Mouse (Mus musculus) MEL (cell line): ENCODE results near the gene Grhl1. TPM values are rescaled to one million over a fixed set of nuclear protein-coding genes. Genes with fewer than 3 reads are reported as not detected.

Source experiments
- DNase-seq: peaks from one replicate; pipeline ENCODE4 v3.0.0; 2011; ENCODE audit warnings: low read depth, low spot score
- H3K27ac ChIP-seq: 2 replicates; pipeline ENCODE4 v1.5.1; 2012; ENCODE audit warnings: low read depth, mild to moderate bottlenecking, control low read depth, low read length, moderate library complexity; ENCODE audit not compliant: control insufficient read depth
- H3K27me3 ChIP-seq, 2 experiments: fragments of 150-350 bp in 1 of 2; sonication (generic) in 1 of 2; 2 replicates each; pipeline ENCODE4 v1.6.1; 2012; ENCODE audit warnings: low read length in 2 of 2, mild to moderate bottlenecking in 2 of 2, improper control_type of control experiment in 1 of 2, moderate library complexity in 1 of 2; ENCODE audit not compliant: insufficient read depth in 2 of 2, control insufficient read depth in 1 of 2
- H3K36me3 ChIP-seq, 2 experiments: 2 replicates each; pipeline ENCODE4 v1.6.1; 2012 to 2014; ENCODE audit warnings: low read length in 2 of 2, improper control_type of control experiment in 1 of 2, inconsistent platforms in 1 of 2, mild to moderate bottlenecking in 1 of 2; ENCODE audit not compliant: insufficient read depth in 2 of 2, control insufficient read depth in 1 of 2
- H3K4me1 ChIP-seq, 2 experiments: fragments of 150-350 bp in 1 of 2; sonication (generic) in 1 of 2; 2 replicates each; pipeline ENCODE4 v1.6.1; 2012; ENCODE audit warnings: low read length in 2 of 2, improper control_type of control experiment in 1 of 2, mild to moderate bottlenecking in 1 of 2; ENCODE audit not compliant: insufficient read depth in 2 of 2, control insufficient read depth in 1 of 2
- H3K4me3 ChIP-seq, 2 experiments: fragments of 150-350 bp in 1 of 2; sonication (generic) in 1 of 2; 2 replicates each; pipeline ENCODE4 v1.5.1; 2012; ENCODE audit warnings: low read depth in 2 of 2, low read length in 2 of 2, mild to moderate bottlenecking in 2 of 2, moderate library complexity in 2 of 2, control low read depth in 1 of 2, improper control_type of control experiment in 1 of 2; ENCODE audit not compliant: control insufficient read depth in 1 of 2, insufficient read depth in 1 of 2
- H3K79me2 ChIP-seq: 2 replicates; pipeline ENCODE4 v1.6.1; 2012; ENCODE audit warnings: mild to moderate bottlenecking, low read length, moderate library complexity; ENCODE audit not compliant: control insufficient read depth, poor library complexity, insufficient read depth
- H3K9ac ChIP-seq: 2 replicates; pipeline ENCODE4 v1.6.1; 2012; ENCODE audit warnings: low read depth, mild to moderate bottlenecking, control low read depth, low read length, moderate library complexity; ENCODE audit not compliant: control insufficient read depth, poor library complexity, severe bottlenecking
- H3K9me3 ChIP-seq: fragments of 150-350 bp; sonication (generic); replicated peaks from 2 replicates; pipeline ENCODE4 v1.6.1; 2012; ENCODE audit warnings: mild to moderate bottlenecking, low read length, improper control_type of control experiment, moderate library complexity; ENCODE audit not compliant: insufficient read depth
- E2F4 ChIP-seq: IDR thresholded peaks from 2 replicates; pipeline ENCODE4 v1.6.1; 2011; ENCODE audit warnings: low read depth, low read length, improper control_type of control experiment, borderline replicate concordance
- ETS1 ChIP-seq: IDR thresholded peaks from 2 replicates; pipeline ENCODE4 v1.6.1; 2012; ENCODE audit warnings: low read depth, mild to moderate bottlenecking, inconsistent platforms, low read length, improper control_type of control experiment, moderate library complexity
- GABPA ChIP-seq: IDR thresholded peaks from 2 replicates; pipeline ENCODE4 v1.6.1; 2012; ENCODE audit warnings: low read depth, mild to moderate bottlenecking, inconsistent platforms, low read length, improper control_type of control experiment, moderate library complexity
- JUND ChIP-seq: IDR thresholded peaks from 2 replicates; pipeline ENCODE4 v1.6.1; 2011; ENCODE audit warnings: low read depth, mild to moderate bottlenecking, improper control_type of control experiment, low read length
- KAT2A ChIP-seq: conservative IDR thresholded peaks from 2 replicates; pipeline ENCODE4 v1.6.1; 2012; ENCODE audit warnings: low read depth, low read length, improper control_type of control experiment, inconsistent platforms
- MAFK ChIP-seq: IDR thresholded peaks from 2 replicates; pipeline ENCODE4 v1.6.1; 2011; ENCODE audit warnings: low read depth, mild to moderate bottlenecking, low read length, improper control_type of control experiment, borderline replicate concordance
- MEF2A ChIP-seq: IDR thresholded peaks from 2 replicates; pipeline ENCODE4 v1.6.1; 2014; ENCODE audit warnings: low read depth, mild to moderate bottlenecking, inconsistent platforms, low read length, improper control_type of control experiment; ENCODE audit not compliant: poor library complexity, insufficient replicate concordance, severe bottlenecking; ENCODE audit errors: extremely low read depth
- MXI1 ChIP-seq: IDR thresholded peaks from 2 replicates; pipeline ENCODE4 v1.6.1; 2011; ENCODE audit warnings: mild to moderate bottlenecking, low read depth, low read length, improper control_type of control experiment
- MYB ChIP-seq: IDR thresholded peaks from 2 replicates; pipeline ENCODE4 v1.6.1; 2011; ENCODE audit warnings: mild to moderate bottlenecking, low read depth, low read length, improper control_type of control experiment
- NELFE ChIP-seq: IDR thresholded peaks from 2 replicates; pipeline ENCODE4 v1.6.1; 2011; ENCODE audit warnings: low read depth, low read length, improper control_type of control experiment
- POLR2A ChIP-seq, 2 experiments: IDR thresholded peaks; 2 replicates each; pipeline ENCODE4 v1.6.1; 2011 to 2012; ENCODE audit warnings: low read length in 2 of 2, mild to moderate bottlenecking in 2 of 2, control low read depth in 1 of 2, improper control_type of control experiment in 1 of 2, low read depth in 1 of 2, moderate library complexity in 1 of 2; ENCODE audit not compliant: control insufficient read depth in 1 of 2, insufficient read depth in 1 of 2, poor library complexity in 1 of 2
- POLR2AphosphoS5 ChIP-seq: IDR thresholded peaks from 2 replicates; pipeline ENCODE4 v1.6.1; 2012; ENCODE audit warnings: low read depth, borderline replicate concordance, mild to moderate bottlenecking, inconsistent platforms, low read length, moderate library complexity, mixed read lengths
- RCOR1 ChIP-seq: IDR thresholded peaks from 2 replicates; pipeline ENCODE4 v1.6.1; 2012; ENCODE audit warnings: low read depth, mild to moderate bottlenecking, inconsistent platforms, low read length, improper control_type of control experiment
- SIN3A ChIP-seq: IDR thresholded peaks from 2 replicates; pipeline ENCODE4 v1.6.1; 2012; ENCODE audit warnings: low read length, improper control_type of control experiment, inconsistent platforms
- SMC3 ChIP-seq: IDR thresholded peaks from 2 replicates; pipeline ENCODE4 v1.6.1; 2011; ENCODE audit warnings: low read depth, low read length, improper control_type of control experiment
- TAL1 ChIP-seq: IDR thresholded peaks from 2 replicates; pipeline ENCODE4 v1.6.1; 2012; ENCODE audit warnings: mild to moderate bottlenecking, inconsistent platforms, low read length, moderate library complexity, mixed read lengths
- TBP ChIP-seq: IDR thresholded peaks from 2 replicates; pipeline ENCODE4 v1.8.0; 2011; ENCODE audit warnings: low read depth, low read length, improper control_type of control experiment
- UBTF ChIP-seq: IDR thresholded peaks from 2 replicates; pipeline ENCODE4 v1.6.1; 2012; ENCODE audit warnings: low read depth, mild to moderate bottlenecking, inconsistent platforms, low read length, improper control_type of control experiment, moderate library complexity, borderline replicate concordance; ENCODE audit not compliant: insufficient read depth
- ZKSCAN1 ChIP-seq: IDR thresholded peaks from 2 replicates; pipeline ENCODE4 v1.6.1; 2012; ENCODE audit warnings: low read depth, mild to moderate bottlenecking, inconsistent platforms, low read length, improper control_type of control experiment, moderate library complexity
- ZMIZ1 ChIP-seq: IDR thresholded peaks from 2 replicates; pipeline ENCODE4 v1.6.1; 2012; ENCODE audit warnings: low read depth, mild to moderate bottlenecking, inconsistent platforms, low read length, improper control_type of control experiment, moderate library complexity
- polyA plus RNA-seq, 2 experiments: library from polyadenylated mRNA; stranded (reverse) in 1 of 2; unstranded in 1 of 2; fragments of >175 nt in 1 of 2; fragments of >200 nt in 1 of 2; gene quantifications; 2 replicates each; pipeline versions ENCODE4 v1.2.1 to v1.2.4; 2012; ENCODE audit warnings: low replicate concordance in 2 of 2, low read depth in 1 of 2; ENCODE audit not compliant: insufficient read length in 2 of 2, insufficient read depth in 1 of 2, missing spikeins in 1 of 2
- total RNA-seq: library from RNA; depleted of rRNA; stranded (reverse); fragments of 300-350 nt; gene quantifications from 2 replicates; pipeline ENCODE4 v1.2.3, GENCODE M21; 2012

Gene Grhl1
- total and polyA plus RNA-seq, 3 experiments: 0.50 to 1.3 TPM; not detected in 1

DNA sequence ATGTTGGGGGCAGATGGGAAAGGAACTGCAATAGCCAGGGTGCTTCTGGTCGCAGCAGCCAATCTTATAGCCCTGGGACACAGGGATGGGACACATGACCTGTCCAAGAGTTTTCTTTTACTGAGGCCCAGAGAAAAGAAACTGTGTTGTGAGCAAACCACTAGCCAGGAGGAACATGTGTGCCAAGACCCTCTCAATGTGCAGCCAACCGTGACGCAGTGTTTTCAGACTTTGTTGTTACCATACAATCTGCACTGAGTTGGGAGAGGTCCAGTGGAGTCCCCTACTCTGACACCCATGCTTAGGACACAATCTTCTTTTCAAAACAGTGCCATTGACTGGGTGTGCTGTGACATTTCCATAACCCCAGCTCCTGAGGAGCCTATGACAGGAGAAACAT is 4.5 kb upstream of the Grhl1 start:
- H3K27me3 ChIP-seq: no peaks in the 10 kb centered on the region
- H3K36me3 ChIP-seq: no peaks in the 10 kb centered on the region; a peak in 1 of 4 replicates
- no peaks in the 10 kb centered on the region; the same call in 1 of the 2 replicates for H3K79me2 ChIP-seq
- H3K4me3 ChIP-seq: no peak overlapping the region
- H3K4me1 ChIP-seq: peaks cover 0 to 5% of the 10 kb centered on the region in 2 experiments; a peak in 1 of 4 replicates
- no peak for TF ChIP-seq MEF2A
- no peak for TF ChIP-seq ZMIZ1
- no peak for TF ChIP-seq UBTF
- TF ChIP-seq ZKSCAN1: no peak
- TF ChIP-seq SIN3A: no peak
- no peak for TF ChIP-seq NELFE
- no peaks in the 10 kb centered on the region for H3K9me3 ChIP-seq
- no peak for DNase-seq
- no peak overlapping the region for H3K9ac ChIP-seq
- H3K27ac ChIP-seq: no peak overlapping the region

DNA sequence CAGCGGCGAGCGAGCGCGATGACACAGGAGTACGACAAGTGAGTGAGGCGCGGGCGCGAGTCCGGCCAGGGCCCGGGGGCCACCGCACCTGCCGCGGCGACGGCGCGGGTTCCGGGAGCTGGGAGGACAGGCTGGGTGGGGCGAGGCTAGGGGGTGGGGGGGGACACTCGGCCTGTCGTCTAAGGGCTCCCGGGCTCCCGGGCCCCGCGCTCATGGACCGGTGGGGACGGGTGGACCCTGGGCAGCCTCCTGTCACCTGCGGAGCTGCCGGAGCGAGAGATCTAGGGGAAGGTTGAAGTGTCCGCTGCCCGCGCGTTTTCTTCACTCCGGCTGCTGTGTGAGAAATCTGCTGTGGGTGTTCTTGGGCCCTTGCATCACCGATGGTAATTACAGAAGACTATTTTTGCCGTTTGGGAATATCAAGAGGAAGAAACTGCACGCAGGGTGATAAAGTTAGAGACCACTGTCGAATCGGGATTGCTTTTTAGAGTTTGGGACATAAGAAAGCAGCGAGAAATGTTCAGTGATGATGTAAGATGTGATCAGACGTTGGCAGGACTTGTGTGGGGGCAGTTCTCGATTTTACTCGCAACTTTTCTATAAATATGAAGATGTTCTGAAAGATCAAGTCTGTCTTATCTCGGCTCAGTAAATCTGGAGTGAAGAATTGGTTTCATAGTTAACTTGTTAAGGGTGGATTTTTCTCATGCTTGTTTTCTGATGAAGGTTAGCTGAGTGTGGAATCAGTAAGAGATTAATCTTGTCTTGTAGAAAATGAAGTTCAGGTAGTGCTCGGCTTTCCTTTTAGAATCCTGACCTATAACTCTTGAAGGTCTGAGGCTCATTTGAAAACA is 565 bp downstream of the Grhl1 start:
- H3K4me1 ChIP-seq: peaks cover 0 to 10% of the 10 kb centered on the region in 2 experiments; a peak in 3 of 4 replicates
- peak; percentile 41 for DNase-seq
- no peak overlapping the region for H3K27ac ChIP-seq
- no peaks in the 10 kb centered on the region; the same call in 1 of the 2 replicates for H3K79me2 ChIP-seq
- TF ChIP-seq JUND (no peak), TBP (no peak), E2F4 (no peak), POLR2A (IDR thresholded peaks at IDR 0.05; ENCODE audit: control insufficient read depth in 1 of 2, insufficient read depth in 1 of 2, low read depth in 1 of 2, low read length in 2 of 2, poor library complexity in 1 of 2) (no peak), UBTF (no peak), ETS1 (no peak), POLR2AphosphoS5 (no peak), MYB (no peak), RCOR1 (peak; percentile 61), KAT2A (no peak), TAL1 (no peak), SMC3 (no peak), GABPA (no peak), MXI1 (0 out of 2 replicates have a peak, but pooled peaks have one; percentile 13), MAFK (no peak)
- H3K36me3 ChIP-seq: peaks cover 0 to 11% of the 10 kb centered on the region in 2 experiments; a peak in 2 of 4 replicates
- peak overlapping the region; percentile 77 to 84 for H3K4me3 ChIP-seq
- no peaks in the 10 kb centered on the region for H3K9me3 ChIP-seq
- peak overlapping the region; percentile 91 for H3K9ac ChIP-seq
- no peaks in the 10 kb centered on the region for H3K27me3 ChIP-seq
